Mouse (Mus musculus) limb, embryonic 12.5 days (tissue): ENCODE measurements around the gene Golm1. TPM values are rescaled to one million over a fixed set of nuclear protein-coding genes. Genes with fewer than 3 reads are reported as not detected.

Experiments
- ATAC-seq: fragments of 200-750 bp; cut with Nextera tagmentation; 2 replicates; pipeline ENCODE4 v1.8.0; 2017; ENCODE audit warnings: low read depth, moderate TSS enrichment; ENCODE audit not compliant: insufficient number of reproducible peaks, insufficient read depth, low FRiP score, low TSS enrichment
- H3K27ac ChIP-seq: fragments of 300-500 bp; sonication (generic); 2 replicates; pipeline ENCODE4 v1.5.1; 2016; ENCODE audit warnings: mild to moderate bottlenecking, moderate library complexity
- H3K27me3 ChIP-seq: fragments of 300-500 bp; sonication (generic); 2 replicates; pipeline ENCODE4 v1.6.1; 2016; ENCODE audit warnings: mild to moderate bottlenecking, moderate library complexity
- H3K36me3 ChIP-seq: fragments of 300-500 bp; sonication (generic); 2 replicates; pipeline ENCODE4 v1.6.1; 2016; ENCODE audit warnings: mild to moderate bottlenecking, moderate library complexity
- H3K4me1 ChIP-seq: fragments of 300-500 bp; sonication (generic); replicated peaks from 2 replicates; pipeline ENCODE4 v1.6.1; 2016
- H3K4me2 ChIP-seq: fragments of 300-500 bp; sonication (generic); 2 replicates; pipeline ENCODE4 v1.6.1; 2016; ENCODE audit warnings: mild to moderate bottlenecking, moderate library complexity
- H3K4me3 ChIP-seq: fragments of 300-500 bp; sonication (generic); replicated peaks from 2 replicates; pipeline ENCODE4 v1.5.1; 2016; ENCODE audit warnings: mild to moderate bottlenecking
- H3K9ac ChIP-seq: fragments of 300-500 bp; sonication (generic); replicated peaks from 2 replicates; pipeline ENCODE4 v1.6.1; 2016; ENCODE audit warnings: mild to moderate bottlenecking, moderate library complexity
- H3K9me3 ChIP-seq: fragments of 300-500 bp; sonication (generic); 2 replicates; pipeline ENCODE4 v1.6.1; 2016; ENCODE audit warnings: mild to moderate bottlenecking, moderate library complexity
- WGBS: fragments of 180-500 bp; shearing (Covaris S2); methylation state at CpG from one replicate; pipeline ENCODE4 v1.1.7; 2016; 5-methylcytosine and 5-hydroxymethylcytosine counted together
- polyA plus RNA-seq: library from polyadenylated mRNA; unstranded; fragments of >200 nt; fragmentation: Nextera tagmentation; extraction: Ambion mirVana; gene quantifications from 2 replicates; pipeline ENCODE4 v1.2.1, GENCODE M21; 2016

Golm1 gene
- polyA plus RNA-seq, 1 experiment from 2014 or later: 59.9 TPM

GRCm38 (mm10) chr13:59661387-59661786 is 14.2 kb downstream of the Golm1 start:
- no peak overlapping the region for H3K4me2 ChIP-seq
- no peaks in the 10 kb centered on the region for H3K27me3 ChIP-seq
- ATAC-seq: no peak
- no peak overlapping the region for H3K27ac ChIP-seq
- no peaks in the 10 kb centered on the region for H3K9me3 ChIP-seq
- H3K4me3 ChIP-seq: no peak overlapping the region
- H3K4me1 ChIP-seq: peaks cover 5% of the 10 kb centered on the region; the same call in 1 of the 2 replicates
- WGBS: 93% methylated on average over 8 of the region's 8 CpGs
- H3K36me3 ChIP-seq: peaks cover 70% of the 10 kb centered on the region
- H3K9ac ChIP-seq: no peak overlapping the region

- WGBS: 96% methylated on average over 3 of the region's 3 CpGs
- Histone ChIP-seq H3K4me2 (no peak overlapping the region), H3K4me1 (peaks cover 6% of the 10 kb centered on the region; the same call in 1 of the 2 replicates), H3K27me3 (no peaks in the 10 kb centered on the region), H3K9ac (no peak overlapping the region), H3K9me3 (no peaks in the 10 kb centered on the region), H3K4me3 (no peak overlapping the region), H3K27ac (no peak overlapping the region), H3K36me3 (peaks cover 70% of the 10 kb centered on the region)
- no peak for ATAC-seq
Observed at GRCm38 (mm10) chr13:59660371-59660770, 15.2 kb downstream of the Golm1 start.

- no peak for ATAC-seq
- no peak overlapping the region for H3K4me2 ChIP-seq
- no peaks in the 10 kb centered on the region for H3K9me3 ChIP-seq
- H3K27ac ChIP-seq: no peak overlapping the region
- no peak overlapping the region for H3K4me3 ChIP-seq
- peaks cover 56% of the 10 kb centered on the region for H3K36me3 ChIP-seq
- no peak overlapping the region for H3K9ac ChIP-seq
- H3K4me1 ChIP-seq: peaks cover 6% of the 10 kb centered on the region; the same call in 1 of the 2 replicates
- 81% methylated on average over 5 of the region's 5 CpGs for WGBS
- no peaks in the 10 kb centered on the region for H3K27me3 ChIP-seq
Observed at GRCm38 (mm10) chr13:59657781-59658180, 17.8 kb downstream of the Golm1 start.

- ATAC-seq: no peak
- no peak overlapping the region for H3K4me2 ChIP-seq
- H3K27me3 ChIP-seq: no peaks in the 10 kb centered on the region
- WGBS: 69% methylated on average over 4 of the region's 4 CpGs
- H3K4me1 ChIP-seq: peaks cover 6% of the 10 kb centered on the region; the same call in 1 of the 2 replicates
- peaks cover 48% of the 10 kb centered on the region for H3K36me3 ChIP-seq
- H3K9ac ChIP-seq: no peak overlapping the region
- H3K4me3 ChIP-seq: no peak overlapping the region
- no peaks in the 10 kb centered on the region for H3K9me3 ChIP-seq
- H3K27ac ChIP-seq: 0 out of 2 replicates have a peak overlapping the region, but pooled peaks have one; percentile 23
Observed at GRCm38 (mm10) chr13:59656975-59657388, 18.6 kb downstream of the Golm1 start.

- no peaks in the 10 kb centered on the region for H3K9me3 ChIP-seq
- H3K9ac ChIP-seq: no peak overlapping the region
- H3K4me2 ChIP-seq: no peak overlapping the region
- no peaks in the 10 kb centered on the region for H3K27me3 ChIP-seq
- 60% methylated on average over 10 of the region's 10 CpGs for WGBS
- ATAC-seq: no peak
- H3K4me3 ChIP-seq: no peak overlapping the region
- H3K36me3 ChIP-seq: peaks cover 43% of the 10 kb centered on the region
- peaks cover 7% of the 10 kb centered on the region; the same call in 1 of the 2 replicates for H3K4me1 ChIP-seq
- H3K27ac ChIP-seq: 0 out of 2 replicates have a peak overlapping the region, but pooled peaks have one; percentile 23
Observed at GRCm38 (mm10) chr13:59656316-59656832, 19.2 kb downstream of the Golm1 start.

GRCm38 (mm10) chr13:59655718-59656315 is 19.8 kb downstream of the Golm1 start:
- H3K9ac ChIP-seq: no peak overlapping the region
- H3K9me3 ChIP-seq: no peaks in the 10 kb centered on the region
- no peak for ATAC-seq
- no peak overlapping the region for H3K4me3 ChIP-seq
- H3K4me2 ChIP-seq: no peak overlapping the region
- 89% methylated on average over 15 of the region's 15 CpGs for WGBS
- H3K27me3 ChIP-seq: no peaks in the 10 kb centered on the region
- H3K27ac ChIP-seq: no peak overlapping the region
- H3K4me1 ChIP-seq: peaks cover 11% of the 10 kb centered on the region; the same call in 1 of the 2 replicates
- peaks cover 40% of the 10 kb centered on the region for H3K36me3 ChIP-seq

- Histone ChIP-seq H3K4me3 (no peak overlapping the region), H3K4me2 (no peak overlapping the region), H3K27me3 (no peaks in the 10 kb centered on the region), H3K27ac (no peak overlapping the region), H3K4me1 (peaks cover 11% of the 10 kb centered on the region; the same call in 1 of the 2 replicates), H3K9me3 (no peaks in the 10 kb centered on the region), H3K9ac (no peak overlapping the region), H3K36me3 (peaks cover 43% of the 10 kb centered on the region)
- no peak for ATAC-seq
- WGBS: 89% methylated on average over 5 of the region's 5 CpGs
Observed at GRCm38 (mm10) chr13:59654465-59654864, 21.1 kb downstream of the Golm1 start.

GRCm38 (mm10) chr13:59653136-59653535 is 22.5 kb downstream of the Golm1 start:
- Histone ChIP-seq H3K4me3 (no peak overlapping the region), H3K4me1 (peaks cover 11% of the 10 kb centered on the region; the same call in 1 of the 2 replicates), H3K4me2 (no peak overlapping the region), H3K36me3 (peaks cover 43% of the 10 kb centered on the region), H3K9ac (no peak overlapping the region), H3K27ac (no peak overlapping the region), H3K9me3 (no peaks in the 10 kb centered on the region), H3K27me3 (no peaks in the 10 kb centered on the region)
- WGBS: 64% methylated on average over 3 of the region's 3 CpGs
- ATAC-seq: no peak

- peaks cover 11% of the 10 kb centered on the region; the same call in 1 of the 2 replicates for H3K4me1 ChIP-seq
- no peak overlapping the region for H3K9ac ChIP-seq
- H3K4me2 ChIP-seq: no peak overlapping the region
- H3K27me3 ChIP-seq: no peaks in the 10 kb centered on the region
- 73% methylated on average over 5 of the region's 5 CpGs for WGBS
- no peaks in the 10 kb centered on the region for H3K9me3 ChIP-seq
- no peak overlapping the region for H3K4me3 ChIP-seq
- H3K27ac ChIP-seq: no peak overlapping the region
- H3K36me3 ChIP-seq: peaks cover 39% of the 10 kb centered on the region
- no peak for ATAC-seq
Observed at GRCm38 (mm10) chr13:59652651-59653050, 23.0 kb downstream of the Golm1 start.

GRCm38 (mm10) chr13:59649781-59650180 is 25.8 kb downstream of the Golm1 start:
- WGBS: 66% methylated on average over 5 of the region's 5 CpGs
- no peaks in the 10 kb centered on the region for H3K27me3 ChIP-seq

GRCm38 (mm10) chr13:59648598-59648997 is 27.0 kb downstream of the Golm1 start:
- H3K36me3 ChIP-seq: peaks cover 51% of the 10 kb centered on the region
- ATAC-seq: no peak
- WGBS: 91% methylated on average over 6 of the region's 6 CpGs

More at GRCm38 (mm10) chr13:59649781-59650180, 25.8 kb downstream of the Golm1 start:
- Histone ChIP-seq H3K4me1 (peaks cover 5% of the 10 kb centered on the region; the same call in 1 of the 2 replicates), H3K4me3 (no peak overlapping the region), H3K9me3 (no peaks in the 10 kb centered on the region), H3K27ac (no peak overlapping the region), H3K9ac (no peak overlapping the region), H3K36me3 (peaks cover 59% of the 10 kb centered on the region), H3K4me2 (no peak overlapping the region)
- no peak for ATAC-seq

More at GRCm38 (mm10) chr13:59648598-59648997, 27.0 kb downstream of the Golm1 start:
- no peak overlapping the region for H3K9ac ChIP-seq
- H3K4me2 ChIP-seq: no peak overlapping the region
- no peak overlapping the region for H3K27ac ChIP-seq
- H3K4me3 ChIP-seq: no peak overlapping the region
- H3K9me3 ChIP-seq: no peaks in the 10 kb centered on the region
- no peaks in the 10 kb centered on the region for H3K27me3 ChIP-seq
- peaks cover 5% of the 10 kb centered on the region; the same call in 1 of the 2 replicates for H3K4me1 ChIP-seq
